Mouse (Mus musculus): ENCODE measurements around the gene Glb1l.

DNA sequence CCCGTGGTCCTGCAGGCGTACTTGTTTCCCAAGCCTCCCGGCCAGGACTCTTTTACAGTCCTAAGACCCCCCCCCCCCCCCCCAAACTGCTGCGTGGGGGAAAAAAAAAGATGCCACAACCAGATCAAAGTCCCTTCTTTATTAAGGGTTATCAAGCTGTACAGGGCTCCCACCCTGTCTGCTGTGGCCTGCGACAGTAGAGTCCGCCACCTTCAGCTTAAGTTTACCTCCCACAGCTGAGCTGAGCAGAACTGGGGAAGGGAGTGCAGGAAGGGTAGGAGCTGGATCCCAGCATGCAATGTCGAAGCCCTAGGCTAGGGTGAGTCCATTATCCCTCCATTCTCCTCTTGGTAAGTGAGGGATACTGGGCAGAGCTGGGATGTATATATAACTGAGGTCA is 29.9 kb downstream of the Glb1l start:
- no peak for TF ChIP-seq USF1 (IDR thresholded peaks at IDR 0.05; ENCODE audit: low read depth)
- TF ChIP-seq POLR2A (IDR thresholded peaks at IDR 0.05; ENCODE audit: insufficient read length, low read depth): no peak
